Mouse (Mus musculus): ENCODE measurements at regions not wholly inside any gene's neighbourhood (a gene's known extent, or its start where the extent isn't known, plus 50 kb on each side); places are given as distances from the start of the nearest gene placed in this dataset.

DNA sequence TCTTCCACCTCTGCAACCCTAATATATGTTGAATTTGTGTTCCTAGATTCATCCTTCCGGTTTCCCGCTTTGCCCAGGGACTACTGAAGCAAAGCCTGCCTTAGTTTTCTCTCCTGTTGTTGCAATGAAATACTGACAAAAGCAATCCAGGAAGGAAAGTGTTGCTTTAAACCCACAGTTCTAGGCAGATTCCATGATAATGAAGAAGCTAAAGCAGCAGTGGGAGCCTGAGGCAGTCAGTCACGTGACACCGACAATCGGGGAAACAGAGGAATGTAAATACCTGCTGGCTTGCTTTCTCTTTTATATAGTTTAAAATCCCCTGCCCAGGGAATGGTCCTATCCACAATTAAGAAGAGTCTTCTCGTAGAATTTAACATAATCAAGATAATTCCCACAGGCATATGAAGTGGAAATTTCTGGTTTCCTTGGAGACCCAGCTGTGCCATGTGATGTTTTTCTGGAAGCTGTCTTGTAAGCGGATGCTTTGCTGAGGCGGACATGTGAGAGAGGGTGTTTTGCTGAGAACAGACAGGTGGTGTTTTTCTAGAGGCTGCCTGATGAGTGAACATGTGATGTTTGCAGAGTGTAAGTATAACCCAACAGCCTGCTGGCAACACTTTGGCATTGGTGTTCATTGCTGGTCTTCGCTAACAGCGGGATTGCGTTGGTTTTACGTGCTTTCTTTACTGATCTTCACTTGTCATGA, 398.0 kb downstream of the Prim2 start:
- peak; percentile 19 for DNase-seq (ENCODE audit: low spot score)

DNA sequence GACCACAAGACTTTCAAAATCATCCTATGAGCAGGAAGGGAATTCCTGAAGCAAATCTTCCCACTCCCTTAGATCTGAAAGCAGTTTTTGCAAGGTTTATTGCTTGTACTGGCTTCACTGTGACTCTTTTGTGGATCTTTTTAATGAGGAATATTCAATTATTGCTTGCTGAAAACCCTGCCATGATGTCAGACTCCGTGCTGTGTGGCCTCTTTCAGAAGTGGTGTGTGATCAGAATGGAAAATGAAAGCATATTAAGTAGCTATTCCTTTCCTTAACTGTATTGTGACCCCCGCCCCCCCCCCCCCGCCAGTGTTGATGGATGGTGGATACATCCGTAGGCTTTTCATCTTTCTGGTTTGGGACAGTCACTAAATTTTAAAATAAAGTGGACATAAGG, 400.4 kb downstream of the Prim2 start:
- no peak for DNase-seq (ENCODE audit: low spot score)

DNA sequence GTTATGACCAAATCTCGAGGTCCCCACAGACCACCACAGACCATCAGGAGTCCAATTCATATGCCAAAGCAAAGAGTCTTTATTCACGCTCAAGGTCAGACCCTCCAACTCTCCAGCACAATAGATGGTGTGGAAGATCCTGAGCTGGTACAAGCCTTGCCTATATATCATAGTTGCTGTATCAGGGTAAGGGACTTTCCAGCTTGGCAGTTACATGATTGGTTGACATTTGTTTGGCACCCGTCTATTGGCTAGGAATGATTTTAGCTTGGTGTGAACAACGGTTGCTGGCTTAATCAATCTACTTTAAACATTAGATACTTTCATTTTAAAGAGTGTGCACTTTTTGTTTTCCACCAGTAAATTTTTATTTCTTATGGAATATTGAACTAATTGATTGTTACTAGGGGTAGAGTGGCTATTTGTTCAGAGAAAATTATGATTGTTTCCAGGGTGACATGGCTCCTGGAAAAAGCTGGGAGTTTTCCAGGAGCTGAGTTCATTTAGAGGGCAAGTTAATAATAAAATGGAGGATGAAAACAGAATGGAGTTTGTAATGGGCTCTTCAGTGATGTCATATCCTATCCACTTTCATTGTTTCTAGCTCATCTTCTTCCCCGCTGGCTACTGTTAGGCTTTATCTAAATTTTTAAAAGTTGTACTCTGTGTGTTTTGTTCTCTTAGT, 403.7 kb downstream of the Prim2 start:
- DNase-seq (ENCODE audit: low spot score), result no peak

DNA sequence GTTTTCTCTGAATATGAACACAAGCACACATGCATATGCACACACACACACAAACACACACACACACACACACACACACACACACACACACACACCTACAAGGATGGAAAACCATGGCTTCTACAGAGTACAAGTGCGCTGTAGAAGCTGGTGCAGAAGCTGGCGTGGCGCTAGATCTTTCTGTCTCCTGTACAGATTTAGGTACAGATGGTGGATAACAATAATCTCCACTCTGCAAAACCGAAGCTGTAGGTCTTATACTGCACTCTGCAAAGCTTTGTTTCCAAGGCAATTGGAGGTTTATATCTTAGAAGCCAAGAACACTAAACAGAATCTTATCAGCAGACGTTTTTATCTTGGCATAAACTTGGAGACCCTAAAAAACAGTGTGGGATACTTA, 420.1 kb downstream of the Prim2 start:
- DNase-seq (ENCODE audit: low spot score), result no peak

GRCm38 (mm10) chr1:33247076-33247475, 422.5 kb downstream of the Prim2 start:
- DNase-seq (ENCODE audit: low spot score), result no peak

DNA sequence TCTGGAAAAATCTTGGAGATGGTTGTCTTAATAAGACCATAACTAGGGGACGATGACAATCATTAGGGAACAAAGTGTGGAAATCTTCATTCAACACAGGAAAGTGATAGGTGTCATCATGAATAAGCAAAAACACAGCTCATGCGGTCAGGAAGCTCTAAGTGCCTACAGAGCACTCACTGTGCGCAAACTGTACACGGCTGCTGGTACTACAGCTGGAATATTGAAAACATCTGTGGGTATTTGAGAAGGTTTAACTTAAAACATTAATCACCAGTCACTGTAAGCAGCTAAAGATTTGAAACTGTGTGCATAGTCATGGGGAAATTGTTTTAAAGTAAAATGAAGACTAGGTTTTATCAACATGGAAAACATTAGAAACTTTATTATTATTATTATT, 424.4 kb downstream of the Prim2 start:
- DNase-seq (ENCODE audit: low spot score), result no peak

GRCm38 (mm10) chr1:33244691-33245090, 424.9 kb downstream of the Prim2 start:
- DNase-seq (ENCODE audit: low spot score), result no peak

- DNase-seq (ENCODE audit: low spot score), result no peak
Observed at GRCm38 (mm10) chr1:33222997-33223396, 446.6 kb downstream of the Prim2 start.

DNA sequence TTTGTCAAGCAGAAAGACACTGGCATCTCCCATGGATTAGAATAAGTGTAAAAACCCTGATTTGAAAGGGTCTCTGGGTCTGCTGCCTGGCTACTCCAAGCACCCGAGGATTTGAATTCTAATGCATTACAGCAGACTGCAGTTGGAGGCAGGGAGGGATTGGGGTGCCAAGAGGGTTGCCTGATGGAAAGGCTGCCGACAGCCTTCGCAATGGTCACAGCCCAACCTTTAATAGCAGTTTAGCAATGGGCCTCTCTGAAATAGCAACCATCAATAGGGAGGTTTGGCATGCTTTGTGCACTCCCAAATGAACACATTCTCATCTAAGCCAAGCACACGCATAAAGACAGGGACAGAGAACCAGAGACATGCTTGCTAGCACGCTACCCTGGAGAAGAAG, 454.8 kb downstream of the Prim2 start:
- DNase-seq (ENCODE audit: low spot score), result no peak

GRCm38 (mm10) chr1:33214394-33214793, 455.2 kb downstream of the Prim2 start:
- no peak for DNase-seq (ENCODE audit: low spot score)

DNA sequence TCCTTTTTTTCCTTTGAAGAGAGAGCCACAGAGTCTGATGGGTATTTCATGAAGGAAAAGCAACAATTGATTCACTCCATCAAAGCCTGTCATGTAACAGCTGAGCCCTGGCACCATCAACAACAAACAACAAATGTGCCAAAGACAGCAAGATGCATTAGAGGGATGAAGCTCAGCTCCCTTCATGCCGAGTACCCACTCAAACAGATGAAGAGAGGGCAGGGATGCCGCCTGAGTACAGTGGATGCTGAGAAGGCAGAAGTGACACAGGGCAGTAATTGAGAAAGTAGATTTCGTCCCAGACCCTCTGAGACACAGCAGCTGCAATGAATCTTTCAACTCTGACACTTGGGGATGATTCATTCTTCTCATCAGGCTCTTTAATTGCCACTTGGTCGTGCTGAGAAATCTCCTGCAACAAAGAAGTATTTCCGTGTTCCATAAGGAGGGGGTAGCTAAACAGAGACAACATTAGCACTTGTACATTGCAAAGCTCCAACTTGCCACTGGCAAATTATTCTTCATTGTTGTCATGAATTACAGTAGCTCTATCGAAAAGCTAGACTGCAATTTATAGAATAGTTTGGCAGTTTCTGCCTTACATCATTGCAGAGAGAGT, 467.9 kb downstream of the Prim2 start:
- no peak for DNase-seq (ENCODE audit: low spot score)

DNA sequence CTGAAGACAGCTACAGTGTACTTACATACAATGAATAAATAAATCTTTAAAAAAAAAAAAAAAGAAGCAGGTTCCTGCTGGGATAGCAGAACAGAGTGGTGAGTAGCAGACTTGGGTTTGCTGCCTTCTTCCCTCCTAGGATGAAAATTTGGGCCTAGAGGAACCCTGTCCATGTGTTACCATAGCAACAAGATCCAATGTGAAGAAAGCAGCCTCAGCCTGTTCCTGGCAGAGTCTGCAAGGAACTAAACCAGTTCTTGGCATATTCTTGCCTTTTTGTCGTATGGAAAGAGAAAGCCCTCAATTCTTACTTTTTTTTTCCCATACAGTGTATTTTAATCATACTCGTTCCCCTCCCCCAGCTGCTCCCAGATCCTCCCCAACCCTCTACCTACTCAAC, 474.5 kb downstream of the Prim2 start:
- DNase-seq (ENCODE audit: low spot score), result no peak

- DNase-seq (ENCODE audit: low spot score), result no peak
Observed at GRCm38 (mm10) chr1:33174646-33175435, 494.8 kb downstream of the Prim2 start.

GRCm38 (mm10) chr1:33136991-33137390, 532.6 kb downstream of the Prim2 start:
- DNase-seq (ENCODE audit: low spot score), result no peak

DNA sequence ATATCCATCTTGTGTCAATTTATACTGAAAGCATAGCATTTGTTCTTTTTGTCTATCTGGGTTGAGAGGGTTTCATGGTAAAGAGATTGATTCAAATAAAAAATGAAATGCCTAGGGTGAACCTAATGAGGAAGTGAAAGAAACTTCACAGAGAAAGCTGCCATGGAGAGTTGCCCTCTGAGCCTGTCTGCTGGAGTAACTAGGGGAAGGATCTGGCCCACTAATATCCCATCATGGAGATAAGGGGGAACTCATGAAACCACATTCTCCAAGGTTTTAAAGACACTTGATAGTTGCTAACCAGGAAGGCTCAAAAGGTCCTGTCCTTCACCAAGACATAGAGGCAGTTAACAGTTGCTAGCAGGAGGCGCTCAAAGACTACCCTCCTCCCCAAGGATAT, 539.2 kb downstream of the Prim2 start:
- no peak for DNase-seq (ENCODE audit: low spot score)

DNA sequence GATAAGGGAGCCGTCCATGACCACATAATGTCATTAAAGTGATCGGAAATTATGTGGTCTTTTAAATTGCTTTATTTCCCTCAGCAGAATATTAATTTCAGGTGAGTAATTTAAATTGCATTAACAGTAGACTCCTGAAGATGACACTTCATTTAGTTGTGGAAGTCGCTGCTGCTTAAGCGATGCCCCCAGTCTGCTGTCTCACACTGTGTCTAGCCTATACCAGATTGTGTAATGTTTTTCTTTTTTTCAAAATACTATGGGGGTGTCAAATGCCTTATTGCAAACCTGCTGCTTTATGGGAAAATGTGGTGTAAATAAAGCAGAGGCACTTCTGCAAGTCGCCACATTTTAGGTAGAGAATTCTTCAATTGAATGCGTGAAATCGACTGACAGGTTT, 544.5 kb downstream of the Prim2 start:
- no peak for DNase-seq (ENCODE audit: low spot score)

DNA sequence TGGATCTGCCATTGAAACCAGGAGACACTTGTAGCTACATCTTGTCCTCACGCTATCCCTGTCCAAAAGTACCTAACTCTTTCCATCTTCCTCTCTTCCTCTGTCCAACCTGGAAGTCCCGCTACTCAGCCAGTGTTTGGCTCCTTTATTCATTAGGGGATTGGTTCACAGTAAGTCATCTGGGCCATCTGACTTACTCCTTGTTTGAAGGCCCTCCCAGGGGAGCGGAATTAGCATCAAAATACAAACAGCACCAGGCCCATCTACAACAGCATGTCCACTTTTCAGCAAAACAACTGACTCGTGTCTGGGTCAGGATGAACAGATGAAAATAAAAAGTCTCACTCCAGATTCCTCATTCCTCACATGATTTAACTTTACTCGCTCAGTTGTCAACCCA, 559.2 kb upstream of the Gm5415 start:
- DNase-seq (ENCODE audit: low spot score), result no peak

- no peak for DNase-seq (ENCODE audit: low spot score)
Observed at GRCm38 (mm10) chr1:33104296-33104695, 557.2 kb upstream of the Gm5415 start.

DNA sequence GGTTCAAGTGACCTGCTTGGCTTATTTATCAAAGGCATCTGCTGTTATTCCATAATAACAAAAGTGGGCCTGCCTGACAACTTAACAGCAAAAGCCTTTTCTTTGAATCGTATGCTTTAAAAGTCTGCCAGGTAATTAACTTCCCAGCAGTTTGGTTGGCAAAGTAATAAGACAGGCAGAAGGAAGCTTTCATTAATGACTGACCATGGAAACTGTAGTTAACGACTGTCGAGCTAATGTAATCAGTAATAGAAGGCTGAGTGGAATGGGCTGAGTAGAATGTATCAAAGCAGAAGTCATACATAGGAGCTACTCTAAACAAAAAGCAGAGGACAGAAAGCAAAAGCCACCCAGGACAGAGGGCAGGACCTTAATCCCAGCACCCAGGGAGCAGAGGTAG, 551.0 kb upstream of the Gm5415 start:
- no peak for DNase-seq (ENCODE audit: low spot score)

GRCm38 (mm10) chr1:33096851-33097250, 549.8 kb upstream of the Gm5415 start:
- no peak for DNase-seq (ENCODE audit: low spot score)

DNA sequence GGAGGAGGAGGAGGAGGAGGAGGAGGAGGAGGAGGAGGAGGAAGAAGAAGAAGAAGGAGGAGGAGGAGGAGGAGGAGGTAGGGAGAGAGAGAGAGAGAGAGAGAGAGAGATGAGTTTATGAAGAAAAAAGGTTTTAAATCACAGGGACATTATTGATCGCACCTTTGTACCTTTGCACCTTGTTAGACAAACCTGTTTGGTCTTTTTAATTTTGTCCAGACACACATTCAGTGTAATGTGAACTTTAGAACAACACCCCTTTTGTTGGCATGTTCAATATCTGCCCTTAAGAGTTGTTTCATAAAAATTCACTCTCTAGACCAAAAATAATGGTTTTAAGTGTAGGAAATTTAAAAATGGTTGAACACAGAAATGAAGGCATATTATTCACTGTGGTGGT, 527.5 kb upstream of the Gm5415 start:
- DNase-seq (ENCODE audit: low spot score), result no peak

DNA sequence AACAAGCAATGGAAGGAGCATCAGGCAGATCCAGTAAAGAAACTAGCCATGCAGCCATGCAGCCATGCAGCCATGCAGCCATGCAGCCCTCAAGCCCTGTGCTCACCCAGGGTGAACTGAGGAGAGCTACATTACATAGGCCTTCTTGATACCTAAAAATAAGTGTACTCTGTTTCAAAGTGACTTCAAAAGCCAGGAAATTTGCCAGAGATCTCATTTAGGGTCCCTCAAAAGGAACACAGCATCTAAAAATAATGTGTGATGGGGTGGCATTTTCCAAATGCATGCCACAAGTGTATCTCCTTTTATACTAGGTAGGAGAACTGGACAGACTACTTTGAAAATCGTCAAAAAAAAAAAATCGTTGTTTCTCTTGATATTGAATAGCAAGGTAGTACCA, 510.9 kb upstream of the Gm5415 start:
- DNase-seq (ENCODE audit: low spot score), result no peak

DNA sequence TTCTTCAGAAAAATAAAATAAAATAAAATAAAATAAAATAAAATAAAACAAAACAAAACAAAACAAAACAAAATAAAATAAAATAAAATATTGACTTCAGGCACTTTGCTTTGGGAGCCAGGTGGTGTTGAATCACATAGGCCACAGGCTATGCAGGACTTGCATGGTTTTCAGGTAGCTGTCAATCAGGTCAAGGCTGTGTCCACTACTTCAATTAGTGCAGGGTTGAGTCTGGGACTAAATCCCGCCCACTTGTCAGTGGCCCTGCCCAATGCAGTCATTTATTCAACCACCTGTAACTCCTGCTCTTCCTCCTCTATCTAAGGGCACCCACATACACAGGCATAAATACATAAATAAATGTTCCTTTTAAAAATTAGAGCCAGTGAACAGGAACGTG, 497.3 kb upstream of the Gm5415 start:
- no peak for DNase-seq (ENCODE audit: low spot score)
